Mouse (Mus musculus) MEL (cell line): ENCODE measurements around the gene Ripor3. TPM values are rescaled to one million over a fixed set of nuclear protein-coding genes. Genes with fewer than 3 reads are reported as not detected.

ENCODE experiments used
- DNase-seq: peaks from one replicate; pipeline ENCODE4 v3.0.0; 2011; ENCODE audit warnings: low read depth, low spot score
- H3K27ac ChIP-seq: 2 replicates; pipeline ENCODE4 v1.5.1; 2012; ENCODE audit warnings: low read depth, mild to moderate bottlenecking, control low read depth, low read length, moderate library complexity; ENCODE audit not compliant: control insufficient read depth
- H3K27me3 ChIP-seq, 2 experiments: fragments of 150-350 bp in 1 of 2; sonication (generic) in 1 of 2; 2 replicates each; pipeline ENCODE4 v1.6.1; 2012; ENCODE audit warnings: low read length in 2 of 2, mild to moderate bottlenecking in 2 of 2, improper control_type of control experiment in 1 of 2, moderate library complexity in 1 of 2; ENCODE audit not compliant: insufficient read depth in 2 of 2, control insufficient read depth in 1 of 2
- H3K36me3 ChIP-seq, 2 experiments: 2 replicates each; pipeline ENCODE4 v1.6.1; 2012 to 2014; ENCODE audit warnings: low read length in 2 of 2, improper control_type of control experiment in 1 of 2, inconsistent platforms in 1 of 2, mild to moderate bottlenecking in 1 of 2; ENCODE audit not compliant: insufficient read depth in 2 of 2, control insufficient read depth in 1 of 2
- H3K4me1 ChIP-seq, 2 experiments: fragments of 150-350 bp in 1 of 2; sonication (generic) in 1 of 2; 2 replicates each; pipeline ENCODE4 v1.6.1; 2012; ENCODE audit warnings: low read length in 2 of 2, improper control_type of control experiment in 1 of 2, mild to moderate bottlenecking in 1 of 2; ENCODE audit not compliant: insufficient read depth in 2 of 2, control insufficient read depth in 1 of 2
- H3K4me3 ChIP-seq, 2 experiments: fragments of 150-350 bp in 1 of 2; sonication (generic) in 1 of 2; 2 replicates each; pipeline ENCODE4 v1.5.1; 2012; ENCODE audit warnings: low read depth in 2 of 2, low read length in 2 of 2, mild to moderate bottlenecking in 2 of 2, moderate library complexity in 2 of 2, control low read depth in 1 of 2, improper control_type of control experiment in 1 of 2; ENCODE audit not compliant: control insufficient read depth in 1 of 2, insufficient read depth in 1 of 2
- H3K79me2 ChIP-seq: 2 replicates; pipeline ENCODE4 v1.6.1; 2012; ENCODE audit warnings: mild to moderate bottlenecking, low read length, moderate library complexity; ENCODE audit not compliant: control insufficient read depth, poor library complexity, insufficient read depth
- H3K9ac ChIP-seq: 2 replicates; pipeline ENCODE4 v1.6.1; 2012; ENCODE audit warnings: low read depth, mild to moderate bottlenecking, control low read depth, low read length, moderate library complexity; ENCODE audit not compliant: control insufficient read depth, poor library complexity, severe bottlenecking
- H3K9me3 ChIP-seq: fragments of 150-350 bp; sonication (generic); replicated peaks from 2 replicates; pipeline ENCODE4 v1.6.1; 2012; ENCODE audit warnings: mild to moderate bottlenecking, low read length, improper control_type of control experiment, moderate library complexity; ENCODE audit not compliant: insufficient read depth
- CHD1 ChIP-seq: IDR thresholded peaks from 2 replicates; pipeline ENCODE4 v1.6.1; 2012; ENCODE audit warnings: low read depth, mild to moderate bottlenecking, inconsistent platforms, low read length, improper control_type of control experiment
- CTCF ChIP-seq, 3 experiments: IDR thresholded peaks in 2 of 3; conservative IDR thresholded peaks in 1 of 3; 2 replicates each; pipeline ENCODE4 v1.5.1; 2011 to 2012; ENCODE audit warnings: low read length in 3 of 3, low read depth in 2 of 3, mild to moderate bottlenecking in 2 of 3, improper control_type of control experiment in 1 of 3, inconsistent platforms in 1 of 3, mixed read lengths in 1 of 3, moderate library complexity in 1 of 3; ENCODE audit not compliant: control insufficient read depth in 1 of 3, insufficient read depth in 1 of 3, poor library complexity in 1 of 3, severe bottlenecking in 1 of 3
- EP300 ChIP-seq, 2 experiments: IDR thresholded peaks; 2 replicates each; pipeline ENCODE4 v1.6.1; 2011; ENCODE audit warnings: improper control_type of control experiment in 2 of 2, low read length in 2 of 2, low read depth in 1 of 2, mild to moderate bottlenecking in 1 of 2
- ETS1 ChIP-seq: IDR thresholded peaks from 2 replicates; pipeline ENCODE4 v1.6.1; 2012; ENCODE audit warnings: low read depth, mild to moderate bottlenecking, inconsistent platforms, low read length, improper control_type of control experiment, moderate library complexity
- GATA1 ChIP-seq: IDR thresholded peaks from 2 replicates; pipeline ENCODE4 v1.6.1; 2011; ENCODE audit warnings: low read depth, low read length, improper control_type of control experiment
- KAT2A ChIP-seq: conservative IDR thresholded peaks from 2 replicates; pipeline ENCODE4 v1.6.1; 2012; ENCODE audit warnings: low read depth, low read length, improper control_type of control experiment, inconsistent platforms
- MAX ChIP-seq: IDR thresholded peaks from 2 replicates; pipeline ENCODE4 v1.6.1; 2011; ENCODE audit warnings: low read length, improper control_type of control experiment
- MXI1 ChIP-seq: IDR thresholded peaks from 2 replicates; pipeline ENCODE4 v1.6.1; 2011; ENCODE audit warnings: mild to moderate bottlenecking, low read depth, low read length, improper control_type of control experiment
- MYB ChIP-seq: IDR thresholded peaks from 2 replicates; pipeline ENCODE4 v1.6.1; 2011; ENCODE audit warnings: mild to moderate bottlenecking, low read depth, low read length, improper control_type of control experiment
- MYC ChIP-seq: IDR thresholded peaks from 2 replicates; pipeline ENCODE4 v1.6.1; 2011; ENCODE audit warnings: low read depth, mild to moderate bottlenecking, low read length, improper control_type of control experiment, moderate library complexity
- POLR2A ChIP-seq, 2 experiments: IDR thresholded peaks; 2 replicates each; pipeline ENCODE4 v1.6.1; 2011 to 2012; ENCODE audit warnings: low read length in 2 of 2, mild to moderate bottlenecking in 2 of 2, control low read depth in 1 of 2, improper control_type of control experiment in 1 of 2, low read depth in 1 of 2, moderate library complexity in 1 of 2; ENCODE audit not compliant: control insufficient read depth in 1 of 2, insufficient read depth in 1 of 2, poor library complexity in 1 of 2
- POLR2AphosphoS2 ChIP-seq: IDR thresholded peaks from 2 replicates; pipeline ENCODE4 v1.6.1; 2011; ENCODE audit warnings: low read length, improper control_type of control experiment
- RAD21 ChIP-seq: IDR thresholded peaks from 2 replicates; pipeline ENCODE4 v1.6.1; 2011; ENCODE audit warnings: mild to moderate bottlenecking, low read depth, low read length, improper control_type of control experiment
- UBTF ChIP-seq: IDR thresholded peaks from 2 replicates; pipeline ENCODE4 v1.6.1; 2012; ENCODE audit warnings: low read depth, mild to moderate bottlenecking, inconsistent platforms, low read length, improper control_type of control experiment, moderate library complexity, borderline replicate concordance; ENCODE audit not compliant: insufficient read depth
- USF1 ChIP-seq: IDR thresholded peaks from 2 replicates; pipeline ENCODE4 v1.6.1; 2014; ENCODE audit warnings: low read depth, mild to moderate bottlenecking, inconsistent platforms, low read length, improper control_type of control experiment, moderate library complexity
- USF2 ChIP-seq, 2 experiments: IDR thresholded peaks; 2 replicates each; pipeline ENCODE4 v1.6.1; 2011 to 2012; ENCODE audit warnings: improper control_type of control experiment in 2 of 2, low read length in 2 of 2, borderline replicate concordance in 1 of 2, inconsistent platforms in 1 of 2, low read depth in 1 of 2, mild to moderate bottlenecking in 1 of 2; ENCODE audit not compliant: insufficient read depth in 1 of 2
- ZC3H11A ChIP-seq: IDR thresholded peaks from 2 replicates; pipeline ENCODE4 v1.6.1; 2012; ENCODE audit warnings: low read depth, mild to moderate bottlenecking, inconsistent platforms, low read length, improper control_type of control experiment
- ZMIZ1 ChIP-seq: IDR thresholded peaks from 2 replicates; pipeline ENCODE4 v1.6.1; 2012; ENCODE audit warnings: low read depth, mild to moderate bottlenecking, inconsistent platforms, low read length, improper control_type of control experiment, moderate library complexity
- polyA plus RNA-seq, 2 experiments: library from polyadenylated mRNA; stranded (reverse) in 1 of 2; unstranded in 1 of 2; fragments of >175 nt in 1 of 2; fragments of >200 nt in 1 of 2; gene quantifications; 2 replicates each; pipeline versions ENCODE4 v1.2.1 to v1.2.4; 2012; ENCODE audit warnings: low replicate concordance in 2 of 2, low read depth in 1 of 2; ENCODE audit not compliant: insufficient read length in 2 of 2, insufficient read depth in 1 of 2, missing spikeins in 1 of 2
- total RNA-seq: library from RNA; depleted of rRNA; stranded (reverse); fragments of 300-350 nt; gene quantifications from 2 replicates; pipeline ENCODE4 v1.2.3, GENCODE M21; 2012

Ripor3 gene
- total and polyA plus RNA-seq, 3 experiments: not detected

GRCm38 (mm10) chr2:168035907-168036306, 25.5 kb upstream of the Ripor3 start:
- Histone ChIP-seq H3K36me3 (no peaks in the 10 kb centered on the region), H3K4me3 (no peak overlapping the region), H3K4me1 (no peaks in the 10 kb centered on the region), H3K27me3 (peaks cover 0 to 6% of the 10 kb centered on the region in 2 experiments; a peak in 3 of 4 replicates), H3K9ac (no peak overlapping the region), H3K9me3 (no peaks in the 10 kb centered on the region), H3K79me2 (no peaks in the 10 kb centered on the region), H3K27ac (no peak overlapping the region)
- no peak for DNase-seq
- TF ChIP-seq MXI1: no peak
- TF ChIP-seq MYC: no peak
- no peak for TF ChIP-seq ZC3H11A

DNA sequence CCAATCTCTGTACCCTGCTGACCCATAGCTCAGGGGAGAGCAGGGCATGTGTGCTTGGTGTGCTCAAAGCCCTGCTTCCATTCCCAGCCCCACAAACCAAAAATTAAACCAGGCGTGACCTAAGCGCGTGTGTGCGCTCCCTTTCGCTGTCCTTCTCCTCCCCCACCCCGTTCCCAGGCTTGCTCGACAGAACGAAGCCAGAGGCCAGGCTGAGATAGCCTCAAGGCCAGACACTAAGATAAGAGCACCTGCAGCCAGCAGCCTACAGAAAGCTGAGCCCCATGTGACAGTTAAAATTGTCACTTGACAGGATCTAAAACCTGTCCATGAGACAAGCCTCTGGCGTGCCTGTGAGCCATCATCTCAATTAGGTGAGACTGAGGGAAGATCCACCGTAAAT, 23.5 kb upstream of the Ripor3 start:
- TF ChIP-seq GATA1 (no peak), POLR2A (IDR thresholded peaks at IDR 0.05; ENCODE audit: control insufficient read depth in 1 of 2, insufficient read depth in 1 of 2, low read depth in 1 of 2, low read length in 2 of 2, poor library complexity in 1 of 2) (no peak), CTCF (IDR thresholded peaks at IDR 0.05 in 2 of 3, conservative IDR thresholded peaks at IDR 0.05 in 1 of 3; ENCODE audit: control insufficient read depth in 1 of 3, insufficient read depth in 1 of 3, low read depth in 2 of 3, low read length in 3 of 3, poor library complexity in 1 of 3, severe bottlenecking in 1 of 3) (no peak), UBTF (no peak), CHD1 (no peak), POLR2AphosphoS2 (no peak), ZMIZ1 (no peak), ETS1 (no peak), RAD21 (no peak), ZC3H11A (no peak), MAX (no peak), MYC (no peak), EP300 (IDR thresholded peaks at IDR 0.05; ENCODE audit: low read depth in 1 of 2, low read length in 2 of 2) (no peak), USF2 (IDR thresholded peaks at IDR 0.05; ENCODE audit: borderline replicate concordance in 1 of 2, insufficient read depth in 1 of 2, low read depth in 1 of 2, low read length in 2 of 2) (no peak)
- Histone ChIP-seq H3K4me1 (no peaks in the 10 kb centered on the region), H3K27ac (no peak overlapping the region), H3K9me3 (no peaks in the 10 kb centered on the region), H3K79me2 (no peaks in the 10 kb centered on the region), H3K9ac (no peak overlapping the region), H3K4me3 (no peak overlapping the region), H3K36me3 (no peaks in the 10 kb centered on the region), H3K27me3 (peaks cover 0 to 6% of the 10 kb centered on the region in 2 experiments; a peak in 3 of 4 replicates)
- no peak for DNase-seq

- H3K27ac ChIP-seq: no peak overlapping the region
- H3K36me3 ChIP-seq: no peaks in the 10 kb centered on the region
- peaks cover 0 to 2% of the 10 kb centered on the region in 2 experiments; a peak in 1 of 4 replicates for H3K27me3 ChIP-seq
- H3K4me1 ChIP-seq: no peaks in the 10 kb centered on the region
- no peak for DNase-seq
- TF ChIP-seq KAT2A: no peak
- no peak for TF ChIP-seq EP300 (IDR thresholded peaks at IDR 0.05; ENCODE audit: low read depth in 1 of 2, low read length in 2 of 2)
- TF ChIP-seq MYB: no peak
- TF ChIP-seq GATA1: no peak
- no peak for TF ChIP-seq CHD1
- TF ChIP-seq ZMIZ1: no peak
- no peak for TF ChIP-seq POLR2AphosphoS2
- no peak for TF ChIP-seq USF1
- TF ChIP-seq, all 39 proteins: peak for 0
- Histone ChIP-seq H3K9ac (no peak overlapping the region), H3K79me2 (no peaks in the 10 kb centered on the region), H3K9me3 (no peaks in the 10 kb centered on the region), H3K4me3 (no peak overlapping the region)
Measured at GRCm38 (mm10) chr2:168031842-168032241, 21.4 kb upstream of the Ripor3 start.
